Mouse (Mus musculus) cerebellum, adult 2 months (tissue): ENCODE data around the gene Shank2.

Experiments used
- CTCF ChIP-seq: fragments of 200-500 bp; IDR thresholded peaks from 2 replicates; pipeline ENCODE4 v1.5.1; 2011; ENCODE audit warnings: low read depth, mild to moderate bottlenecking, control low read depth, low read length, moderate library complexity, borderline replicate concordance; ENCODE audit not compliant: insufficient read depth
- POLR2A ChIP-seq: fragments of 200-500 bp; IDR thresholded peaks from 2 replicates; pipeline ENCODE4 v1.6.1; 2011; ENCODE audit warnings: low read length, control low read depth, borderline replicate concordance; ENCODE audit not compliant: insufficient read depth

GRCm38 (mm10) chr7:144366133-144366532 lies 364.4 kb downstream of the Shank2 start:
- TF ChIP-seq CTCF (no peak), POLR2A (no peak)
